Mouse (Mus musculus) liver, adult 2 months (tissue): ENCODE measurements around the gene Phf11a. TPM values are rescaled to one million over a fixed set of nuclear protein-coding genes. Genes with fewer than 3 reads are reported as not detected.
"Not testable (repeated sequence)": the region's sequence is repeated elsewhere in the genome, so short reads cannot be mapped to it uniquely, and the experiment has no call there.

Experiments used
- DNase-seq: peaks from one replicate; pipeline ENCODE4 v3.0.0-alpha.2; 2011; ENCODE audit warnings: low read depth, low spot score; ENCODE audit errors: extremely low read depth
- H3K27ac ChIP-seq: fragments of 200-500 bp; replicated peaks from 2 replicates; pipeline ENCODE4 v1.5.1; 2012; ENCODE audit warnings: low read depth, mild to moderate bottlenecking, control low read depth, inconsistent platforms, low read length; ENCODE audit not compliant: insufficient read depth
- H3K27me3 ChIP-seq: fragments of 200-500 bp; 2 replicates; pipeline ENCODE4 v1.6.1; 2012; ENCODE audit warnings: mild to moderate bottlenecking, moderate library complexity, low read length, inconsistent platforms; ENCODE audit not compliant: control insufficient read depth, insufficient read depth
- H3K36me3 ChIP-seq: fragments of 200-500 bp; 2 replicates; pipeline ENCODE4 v1.6.1; 2012; ENCODE audit warnings: low read length, inconsistent platforms; ENCODE audit not compliant: control insufficient read depth, insufficient read depth
- H3K4me1 ChIP-seq: fragments of 200-500 bp; 2 replicates; pipeline ENCODE4 v1.6.1; 2011; ENCODE audit warnings: low read length; ENCODE audit not compliant: control insufficient read depth, insufficient read depth
- H3K4me3 ChIP-seq: fragments of 200-500 bp; 2 replicates; pipeline ENCODE4 v1.5.1; 2011; ENCODE audit warnings: low read depth, mild to moderate bottlenecking, control low read depth, low read length, moderate library complexity; ENCODE audit not compliant: insufficient read depth
- H3K79me2 ChIP-seq: fragments of 200-500 bp; 2 replicates; pipeline ENCODE4 v1.6.1; 2012; ENCODE audit warnings: inconsistent platforms, mild to moderate bottlenecking, low read length, moderate library complexity; ENCODE audit not compliant: control insufficient read depth, insufficient read depth
- H3K9ac ChIP-seq: fragments of 200-500 bp; 2 replicates; pipeline ENCODE4 v1.6.1; 2012; ENCODE audit warnings: low read depth, mild to moderate bottlenecking, control low read depth, inconsistent platforms, low read length
- CTCF ChIP-seq: fragments of 200-500 bp; IDR thresholded peaks from 2 replicates; pipeline ENCODE4 v1.5.1; 2011; ENCODE audit warnings: low read depth, low read length, control low read depth
- POLR2A ChIP-seq: fragments of 200-500 bp; IDR thresholded peaks from 2 replicates; pipeline ENCODE4 v1.6.1; 2011; ENCODE audit warnings: low read length, control low read depth; ENCODE audit not compliant: insufficient read depth; ENCODE audit errors: extremely low read depth
- WGBS: fragments of 180-500 bp; shearing (Covaris S2); methylation state at CpG from one replicate; pipeline ENCODE4 v1.1.7; 2018; 5-methylcytosine and 5-hydroxymethylcytosine counted together
- polyA plus RNA-seq: library from polyadenylated mRNA; depleted of rRNA; stranded (reverse); fragments of >200 nt; gene quantifications from 2 replicates; pipeline ENCODE4 v1.2.3, GENCODE M21; 2012
- total RNA-seq: library from RNA; depleted of rRNA; stranded (reverse); fragments of >200 nt; gene quantifications from 2 replicates; pipeline ENCODE4 v1.2.3, GENCODE M21; 2014

Gene Phf11a
- total and polyA plus RNA-seq, 2 experiments: 0.21 to 0.28 TPM

DNA sequence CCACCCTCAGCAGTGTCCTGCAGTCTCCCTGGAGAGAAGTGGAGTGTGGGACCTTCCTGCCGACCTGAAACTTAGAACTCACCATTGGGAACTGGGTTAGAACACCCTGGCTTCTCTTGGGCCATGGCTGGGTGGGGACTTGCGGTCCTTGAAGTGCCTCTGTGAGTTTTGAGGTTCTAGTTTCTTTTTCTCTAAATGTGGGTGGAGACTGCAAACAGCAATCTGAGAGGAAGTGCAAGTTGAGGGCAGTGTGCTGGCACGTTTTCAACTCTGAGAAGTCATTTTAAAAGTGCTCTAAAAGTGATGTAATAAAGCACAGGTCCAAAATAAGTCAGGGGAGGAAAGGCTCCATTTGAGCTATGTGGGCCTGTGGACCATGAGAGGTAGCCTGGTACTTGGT is 37.3 kb downstream of the Phf11a start, which contains the start of gene Gm6904:
Gm6904 (minus strand) TSS at position 161 of the 400 bp plus-strand sequence.
- Histone ChIP-seq H3K27ac (no peak within 1 kb of the TSS), H3K9ac (no peak within 1 kb of the TSS), H3K4me1 (no peaks in the 10 kb centered on the region), H3K4me3 (peak within 1 kb of the TSS; percentile 36), H3K27me3 (no peaks in the 10 kb centered on the region), H3K79me2 (no peaks in the 10 kb centered on the region), H3K36me3 (no peaks in the 10 kb centered on the region)
- TF ChIP-seq CTCF (no peak), POLR2A (no peak)
- 54% methylated on average over 3 of the region's 3 CpGs for WGBS
- peak; percentile 37 for DNase-seq

DNA sequence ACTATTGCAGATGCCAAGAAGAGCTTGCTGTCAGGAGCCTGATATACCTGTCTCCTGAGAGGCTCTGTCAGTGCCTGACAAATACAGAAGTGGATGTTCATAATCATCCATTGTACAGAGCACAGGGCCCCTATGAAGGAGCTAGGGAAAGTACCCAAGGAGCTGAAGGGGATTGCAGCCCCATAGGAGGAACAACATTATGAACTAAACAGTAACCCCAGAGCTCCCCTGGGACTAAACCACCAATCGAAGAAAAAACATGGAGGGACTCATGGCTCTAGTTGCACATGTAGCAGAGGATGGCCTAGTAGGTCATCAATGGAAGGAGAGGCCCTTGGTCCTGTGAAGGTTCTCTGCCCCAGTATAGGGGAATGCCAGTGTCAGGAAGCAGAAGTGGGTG is 41.5 kb downstream of the Phf11a start:
- not testable (repeated sequence) for H3K9ac ChIP-seq, H3K79me2 ChIP-seq, H3K27ac ChIP-seq, H3K36me3 ChIP-seq, DNase-seq, H3K4me3 ChIP-seq, H3K27me3 ChIP-seq, H3K4me1 ChIP-seq
- 97% methylated on average over 1 of the region's 1 CpGs for WGBS

DNA sequence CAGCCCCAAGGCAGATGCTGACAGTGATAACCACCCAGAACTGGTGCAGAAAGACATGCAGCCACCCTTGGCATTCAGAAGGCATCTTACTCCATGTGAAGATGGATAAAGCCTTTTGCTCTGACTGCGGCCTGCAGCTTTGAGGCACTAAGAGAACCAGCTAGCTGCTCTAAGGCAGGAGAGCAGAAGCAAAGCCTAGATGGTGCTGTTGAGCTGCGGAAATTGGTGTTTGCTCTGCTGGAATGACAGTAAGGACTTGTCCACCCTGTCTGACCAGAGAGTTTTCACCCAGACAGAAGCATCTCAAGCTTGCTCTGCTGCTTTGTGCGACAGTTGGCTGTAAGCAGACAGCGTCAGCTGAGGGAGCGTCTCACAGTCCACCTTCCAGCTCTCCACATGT is 47.0 kb downstream of the Phf11a start:
- DNase-seq, H3K9ac ChIP-seq, H3K27me3 ChIP-seq, H3K36me3 ChIP-seq, H3K27ac ChIP-seq, H3K4me3 ChIP-seq, H3K4me1 ChIP-seq, H3K79me2 ChIP-seq: not testable (repeated sequence)
- WGBS: 74% methylated on average over 5 of the region's 5 CpGs

DNA sequence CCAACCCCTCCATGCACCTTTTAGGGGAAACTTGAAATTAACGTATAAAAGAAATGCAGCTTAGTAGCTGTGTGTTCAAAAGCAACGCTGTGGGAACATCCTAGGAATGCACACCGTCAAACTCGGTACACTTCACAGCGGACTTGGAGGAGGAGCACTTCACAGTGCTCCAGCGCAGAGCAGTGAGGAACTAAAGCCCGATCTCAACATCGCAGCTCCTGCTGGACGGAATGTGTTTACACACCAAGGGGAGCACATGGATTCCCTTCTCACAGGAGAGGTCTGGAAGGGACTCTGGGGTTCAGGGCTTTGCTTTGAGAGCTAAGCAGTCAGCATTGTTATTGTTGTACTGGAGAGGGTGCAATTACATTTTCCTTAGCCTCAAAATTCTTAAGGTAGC is 63.7 kb downstream of the Phf11a start:
- DNase-seq: no peak
- TF ChIP-seq CTCF: no peak
- TF ChIP-seq POLR2A: no peak
- Histone ChIP-seq H3K4me3 (no peak overlapping the region), H3K36me3 (peaks cover 72% of the 10 kb centered on the region), H3K4me1 (peaks cover 5% of the 10 kb centered on the region), H3K27me3 (no peaks in the 10 kb centered on the region), H3K79me2 (no peaks in the 10 kb centered on the region), H3K9ac (no peak overlapping the region), H3K27ac (no peak overlapping the region)
- 93% methylated on average over 9 of the region's 9 CpGs for WGBS

DNA sequence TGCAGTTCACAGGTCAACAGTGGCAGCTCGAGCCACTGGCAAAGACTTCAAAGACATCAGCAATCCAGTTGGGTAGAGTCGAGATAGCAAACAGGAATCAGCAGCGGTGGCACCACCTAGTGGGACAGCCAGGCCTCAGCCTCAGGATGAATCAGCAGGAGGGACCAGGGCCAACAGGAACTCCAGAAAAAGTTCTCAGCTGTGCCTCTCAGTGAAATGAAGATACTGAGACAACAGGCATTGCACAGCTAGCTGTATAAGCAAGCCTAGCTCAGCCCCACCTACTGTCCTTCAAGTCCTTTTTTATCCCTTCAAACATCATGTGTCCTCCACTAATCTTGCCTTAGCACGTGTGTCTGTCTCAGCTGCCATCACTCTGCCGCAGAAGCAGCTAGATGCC is 65.3 kb downstream of the Phf11a start:
- no peaks in the 10 kb centered on the region for H3K79me2 ChIP-seq
- 27% methylated on average over 5 of the region's 5 CpGs for WGBS
- H3K27me3 ChIP-seq: no peaks in the 10 kb centered on the region
- no peak overlapping the region for H3K4me3 ChIP-seq
- peaks cover 75% of the 10 kb centered on the region for H3K36me3 ChIP-seq
- peak; percentile 92 for DNase-seq
- H3K9ac ChIP-seq: no peak overlapping the region
- peaks cover 5% of the 10 kb centered on the region for H3K4me1 ChIP-seq
- H3K27ac ChIP-seq: peak overlapping the region; percentile 26
- TF ChIP-seq CTCF (peak; percentile 91), POLR2A (no peak)

DNA sequence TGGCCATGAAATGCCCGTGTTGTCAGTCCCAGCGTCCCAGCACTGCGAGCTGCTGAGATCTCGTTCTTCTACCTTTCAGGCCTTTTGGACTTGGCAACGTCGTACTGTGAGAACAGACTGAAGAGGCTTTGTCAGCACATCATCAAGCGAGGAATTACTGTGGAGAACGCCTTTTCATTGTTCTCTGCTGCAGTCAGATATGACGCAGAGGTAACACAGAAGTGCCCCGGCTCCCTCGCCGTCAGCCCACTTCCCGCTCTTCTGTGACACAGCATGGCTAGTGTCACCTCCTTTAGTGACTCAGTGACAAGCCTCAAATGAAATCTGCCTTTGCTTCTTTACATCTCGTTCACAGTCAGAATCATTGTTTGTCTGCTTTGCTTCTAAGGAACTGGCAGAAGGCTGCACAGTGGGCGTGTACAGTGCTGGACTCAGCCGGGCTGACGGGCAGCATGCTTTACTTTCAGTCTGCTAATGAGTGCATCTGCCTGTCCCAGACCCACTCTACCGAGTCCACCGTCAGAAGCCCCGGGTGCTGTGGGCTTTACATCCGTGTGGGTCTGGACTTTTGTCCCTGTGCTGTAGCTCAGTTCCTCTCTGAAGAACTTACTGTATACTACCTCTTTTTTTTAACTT is 66.9 kb downstream of the Phf11a start:
- peaks cover 5% of the 10 kb centered on the region for H3K4me1 ChIP-seq
- 90% methylated on average over 21 of the region's 21 CpGs for WGBS
- peaks cover 76% of the 10 kb centered on the region for H3K36me3 ChIP-seq
- TF ChIP-seq POLR2A: no peak
- TF ChIP-seq CTCF: no peak
- H3K27ac ChIP-seq: no peak overlapping the region
- no peaks in the 10 kb centered on the region for H3K79me2 ChIP-seq
- H3K27me3 ChIP-seq: no peaks in the 10 kb centered on the region
- H3K4me3 ChIP-seq: no peak overlapping the region
- DNase-seq: no peak
- H3K9ac ChIP-seq: no peak overlapping the region
